Mouse (Mus musculus): ENCODE results near the gene Usp6nl. TPM values are rescaled to one million over a fixed set of nuclear protein-coding genes. Genes with fewer than 3 reads are reported as not detected.

The Usp6nl gene
- polyA plus RNA-seq, 2 experiments, result 2.8 to 3.3 TPM

- Histone ChIP-seq H3K9ac (replicated peaks) (no peak overlapping the region), H3K27ac (peak overlapping the region; percentile 35), H3K4me1 (replicated peaks; ENCODE audit: control insufficient read depth in 2 of 2, insufficient read depth in 2 of 2, low read length in 1 of 2) (peaks cover 23 to 38% of the 10 kb centered on the region in 2 experiments), H3K4me2 (ENCODE audit: low read depth) (peak overlapping the region; percentile 51), H3K36me3 (replicated peaks; ENCODE audit: control insufficient read depth, insufficient read depth, low read depth) (peaks cover 9% of the 10 kb centered on the region), H3K27me3 (ENCODE audit: control insufficient read depth, insufficient read depth, low read length) (no peaks in the 10 kb centered on the region), H3K4me3 (ENCODE audit: insufficient read depth in 1 of 2, low read depth in 2 of 2, low read length in 2 of 2) (no peak overlapping the region), H3K9me3 (ENCODE audit: control insufficient read depth, low read length) (no peaks in the 10 kb centered on the region)
- 25% methylated on average over 9 of the region's 9 CpGs for WGBS (ENCODE audit: insufficient replicate concordance)
- DNase-seq (ENCODE audit: low read depth in 3 of 3, low spot score in 3 of 3), result no peak
- ATAC-seq (ENCODE audit: insufficient read depth), result no peak; the same call in none of the 2 replicates
- TF ChIP-seq CTCF (IDR thresholded peaks at IDR 0.05; ENCODE audit: low read depth) (no peak), EP300 (IDR thresholded peaks at IDR 0.05; ENCODE audit: low read depth) (no peak)
Measured at GRCm38 (mm10) chr2:6441688-6442087, 119.2 kb downstream of the Usp6nl start.

GRCm38 (mm10) chr2:6442302-6442701 lies 119.8 kb downstream of the Usp6nl start:
- ATAC-seq (ENCODE audit: insufficient read depth) (peak; percentile 32), DNase-seq (ENCODE audit: low read depth in 3 of 3, low spot score in 3 of 3) (peak in 2 of 3 experiments; percentile 25 to 27)
- 15% methylated on average over 10 of the region's 10 CpGs for WGBS (ENCODE audit: insufficient replicate concordance)
- H3K9ac ChIP-seq (replicated peaks), result 0 out of 2 replicates have a peak overlapping the region, but pooled peaks have one; percentile 34
- H3K27me3 ChIP-seq (ENCODE audit: control insufficient read depth, insufficient read depth, low read length), result no peaks in the 10 kb centered on the region
- peaks cover 23 to 38% of the 10 kb centered on the region in 2 experiments for H3K4me1 ChIP-seq (replicated peaks; ENCODE audit: control insufficient read depth in 2 of 2, insufficient read depth in 2 of 2, low read length in 1 of 2)
- H3K4me2 ChIP-seq (ENCODE audit: low read depth), result peak overlapping the region; percentile 51
- H3K36me3 ChIP-seq (replicated peaks; ENCODE audit: control insufficient read depth, insufficient read depth, low read depth), result peaks cover 9% of the 10 kb centered on the region
- peak overlapping the region; percentile 35 for H3K27ac ChIP-seq
- TF ChIP-seq CTCF (IDR thresholded peaks at IDR 0.05; ENCODE audit: low read depth) (no peak), EP300 (IDR thresholded peaks at IDR 0.05; ENCODE audit: low read depth) (no peak)
- H3K4me3 ChIP-seq (ENCODE audit: insufficient read depth in 1 of 2, low read depth in 2 of 2, low read length in 2 of 2), result 0 out of 4 replicates have a peak overlapping the region, but pooled peaks of 1 of the 2 experiments have one; percentile 8
- H3K9me3 ChIP-seq (ENCODE audit: control insufficient read depth, low read length), result no peaks in the 10 kb centered on the region

- Histone ChIP-seq H3K4me3 (ENCODE audit: insufficient read depth in 1 of 2, low read depth in 2 of 2, low read length in 2 of 2) (no peak overlapping the region), H3K4me2 (ENCODE audit: low read depth) (no peak overlapping the region), H3K27me3 (ENCODE audit: control insufficient read depth, insufficient read depth, low read length) (no peaks in the 10 kb centered on the region), H3K9me3 (ENCODE audit: control insufficient read depth, low read length) (no peaks in the 10 kb centered on the region), H3K36me3 (replicated peaks; ENCODE audit: control insufficient read depth, insufficient read depth, low read depth) (peaks cover 9% of the 10 kb centered on the region), H3K4me1 (replicated peaks; ENCODE audit: control insufficient read depth in 2 of 2, insufficient read depth in 2 of 2, low read length in 1 of 2) (peaks cover 23 to 38% of the 10 kb centered on the region in 2 experiments), H3K9ac (replicated peaks) (no peak overlapping the region), H3K27ac (no peak overlapping the region)
- TF ChIP-seq CTCF (IDR thresholded peaks at IDR 0.05; ENCODE audit: low read depth) (no peak), EP300 (IDR thresholded peaks at IDR 0.05; ENCODE audit: low read depth) (no peak)
- DNase-seq (ENCODE audit: low read depth in 3 of 3, low spot score in 3 of 3) (no peak), ATAC-seq (ENCODE audit: insufficient read depth) (no peak)
- WGBS (ENCODE audit: insufficient replicate concordance), result 79% methylated on average over 4 of the region's 4 CpGs
Measured at GRCm38 (mm10) chr2:6444015-6444414, 121.5 kb downstream of the Usp6nl start.

GRCm38 (mm10) chr2:6444723-6445169 lies 122.3 kb downstream of the Usp6nl start:
- H3K4me1 ChIP-seq (replicated peaks; ENCODE audit: control insufficient read depth in 2 of 2, insufficient read depth in 2 of 2, low read length in 1 of 2), result peaks cover 23 to 38% of the 10 kb centered on the region in 2 experiments
- peak overlapping the region; percentile 68 for H3K4me2 ChIP-seq (ENCODE audit: low read depth)
- 27% methylated on average over 4 of the region's 4 CpGs for WGBS (ENCODE audit: insufficient replicate concordance)
- H3K27ac ChIP-seq, result peak overlapping the region; percentile 75
- H3K4me3 ChIP-seq (ENCODE audit: insufficient read depth in 1 of 2, low read depth in 2 of 2, low read length in 2 of 2), result peak overlapping the region; percentile 2 to 20; a peak in 2 of 4 replicates
- no peaks in the 10 kb centered on the region for H3K27me3 ChIP-seq (ENCODE audit: control insufficient read depth, insufficient read depth, low read length)
- H3K36me3 ChIP-seq (replicated peaks; ENCODE audit: control insufficient read depth, insufficient read depth, low read depth), result peaks cover 9% of the 10 kb centered on the region
- peak; percentile 91 for ATAC-seq (ENCODE audit: insufficient read depth)
- peak overlapping the region; percentile 41 for H3K9ac ChIP-seq (replicated peaks)
- peak; percentile 74 for TF ChIP-seq EP300 (IDR thresholded peaks at IDR 0.05; ENCODE audit: low read depth)
- no peak for TF ChIP-seq CTCF (IDR thresholded peaks at IDR 0.05; ENCODE audit: low read depth)
- DNase-seq (ENCODE audit: low read depth in 3 of 3, low spot score in 3 of 3), result peak; percentile 62 to 69 (median 65)
- no peaks in the 10 kb centered on the region for H3K9me3 ChIP-seq (ENCODE audit: control insufficient read depth, low read length)

- no peaks in the 10 kb centered on the region for H3K27me3 ChIP-seq (ENCODE audit: control insufficient read depth, insufficient read depth, low read length)
- TF ChIP-seq CTCF (IDR thresholded peaks at IDR 0.05; ENCODE audit: low read depth), result peak; percentile 27; the same call in 1 of the 2 replicates
- no peak for TF ChIP-seq EP300 (IDR thresholded peaks at IDR 0.05; ENCODE audit: low read depth)
- no peak overlapping the region for H3K4me2 ChIP-seq (ENCODE audit: low read depth)
- ATAC-seq (ENCODE audit: insufficient read depth) (no peak), DNase-seq (ENCODE audit: low read depth in 3 of 3, low spot score in 3 of 3) (no peak)
- H3K36me3 ChIP-seq (replicated peaks; ENCODE audit: control insufficient read depth, insufficient read depth, low read depth), result peaks cover 3% of the 10 kb centered on the region
- no peaks in the 10 kb centered on the region for H3K9me3 ChIP-seq (ENCODE audit: control insufficient read depth, low read length)
- WGBS (ENCODE audit: insufficient replicate concordance), result 72% methylated on average over 4 of the region's 4 CpGs
- H3K4me1 ChIP-seq (replicated peaks; ENCODE audit: control insufficient read depth in 2 of 2, insufficient read depth in 2 of 2, low read length in 1 of 2), result peaks cover 23 to 38% of the 10 kb centered on the region in 2 experiments
- H3K9ac ChIP-seq (replicated peaks), result no peak overlapping the region; the same call in 1 of the 2 replicates
- H3K4me3 ChIP-seq (ENCODE audit: insufficient read depth in 1 of 2, low read depth in 2 of 2, low read length in 2 of 2), result no peak overlapping the region
- H3K27ac ChIP-seq, result no peak overlapping the region
Measured at GRCm38 (mm10) chr2:6445858-6446257, 123.4 kb downstream of the Usp6nl start.
